Mouse (Mus musculus) limb, embryonic 11.5 days (tissue): ENCODE data around the gene Mesp2. TPM values are rescaled to one million over a fixed set of nuclear protein-coding genes. Genes with fewer than 3 reads are reported as not detected.

Experiments
- ATAC-seq: fragments of 200-750 bp; cut with Nextera tagmentation; 2 replicates; pipeline ENCODE4 v1.8.0; 2017; ENCODE audit warnings: low read depth; ENCODE audit not compliant: insufficient number of reproducible peaks, low FRiP score, low TSS enrichment
- DNase-seq: peaks from one replicate; pipeline ENCODE4 v3.0.0-alpha.2; 2015; ENCODE audit warnings: low spot score
- H3K27ac ChIP-seq: fragments of 300-500 bp; sonication (generic); replicated peaks from 2 replicates; pipeline ENCODE4 v1.5.1; 2014; ENCODE audit warnings: low read depth, mild to moderate bottlenecking, low read length
- H3K27me3 ChIP-seq: fragments of 300-500 bp; sonication (generic); 2 replicates; pipeline ENCODE4 v1.6.1; 2014; ENCODE audit warnings: mild to moderate bottlenecking, low read length, mixed read lengths; ENCODE audit not compliant: control insufficient read depth, insufficient read depth
- H3K36me3 ChIP-seq: fragments of 300-500 bp; sonication (generic); 2 replicates; pipeline ENCODE4 v1.6.1; 2014; ENCODE audit warnings: mild to moderate bottlenecking, low read length, moderate library complexity, mixed read lengths; ENCODE audit not compliant: control insufficient read depth, insufficient read depth
- H3K4me1 ChIP-seq: fragments of 300-500 bp; sonication (generic); 2 replicates; pipeline ENCODE4 v1.6.1; 2014; ENCODE audit warnings: low read length, mixed read lengths; ENCODE audit not compliant: control insufficient read depth, insufficient read depth
- H3K4me2 ChIP-seq: fragments of 300-500 bp; sonication (generic); 2 replicates; pipeline ENCODE4 v1.6.1; 2014; ENCODE audit warnings: low read depth, mild to moderate bottlenecking, moderate library complexity; ENCODE audit not compliant: severe bottlenecking
- H3K4me3 ChIP-seq: fragments of 300-500 bp; sonication (generic); 2 replicates; pipeline ENCODE4 v1.5.1; 2014; ENCODE audit warnings: low read depth, low read length
- H3K9ac ChIP-seq: fragments of 300-500 bp; sonication (generic); 2 replicates; pipeline ENCODE4 v1.6.1; 2014; ENCODE audit warnings: mild to moderate bottlenecking, low read length
- H3K9me3 ChIP-seq: fragments of 300-500 bp; sonication (generic); 2 replicates; pipeline ENCODE4 v1.6.1; 2016; ENCODE audit warnings: low read length; ENCODE audit not compliant: control insufficient read depth
- WGBS: fragments of 180-500 bp; shearing (Covaris S2); extraction: QIAGEN DNeasy Blood & Tissue Kit; methylation state at CpG from one replicate; pipeline ENCODE4 v1.1.7; 2014; 5-methylcytosine and 5-hydroxymethylcytosine counted together
- polyA plus RNA-seq: library from polyadenylated mRNA; unstranded; fragments of >200 nt; fragmentation: Nextera tagmentation; extraction: Ambion mirVana; gene quantifications from 2 replicates; pipeline ENCODE4 v1.2.1, GENCODE M21; 2014

Mesp2 gene
- polyA plus RNA-seq = 0.13 and 0.32 TPM in 2 replicates

DNA sequence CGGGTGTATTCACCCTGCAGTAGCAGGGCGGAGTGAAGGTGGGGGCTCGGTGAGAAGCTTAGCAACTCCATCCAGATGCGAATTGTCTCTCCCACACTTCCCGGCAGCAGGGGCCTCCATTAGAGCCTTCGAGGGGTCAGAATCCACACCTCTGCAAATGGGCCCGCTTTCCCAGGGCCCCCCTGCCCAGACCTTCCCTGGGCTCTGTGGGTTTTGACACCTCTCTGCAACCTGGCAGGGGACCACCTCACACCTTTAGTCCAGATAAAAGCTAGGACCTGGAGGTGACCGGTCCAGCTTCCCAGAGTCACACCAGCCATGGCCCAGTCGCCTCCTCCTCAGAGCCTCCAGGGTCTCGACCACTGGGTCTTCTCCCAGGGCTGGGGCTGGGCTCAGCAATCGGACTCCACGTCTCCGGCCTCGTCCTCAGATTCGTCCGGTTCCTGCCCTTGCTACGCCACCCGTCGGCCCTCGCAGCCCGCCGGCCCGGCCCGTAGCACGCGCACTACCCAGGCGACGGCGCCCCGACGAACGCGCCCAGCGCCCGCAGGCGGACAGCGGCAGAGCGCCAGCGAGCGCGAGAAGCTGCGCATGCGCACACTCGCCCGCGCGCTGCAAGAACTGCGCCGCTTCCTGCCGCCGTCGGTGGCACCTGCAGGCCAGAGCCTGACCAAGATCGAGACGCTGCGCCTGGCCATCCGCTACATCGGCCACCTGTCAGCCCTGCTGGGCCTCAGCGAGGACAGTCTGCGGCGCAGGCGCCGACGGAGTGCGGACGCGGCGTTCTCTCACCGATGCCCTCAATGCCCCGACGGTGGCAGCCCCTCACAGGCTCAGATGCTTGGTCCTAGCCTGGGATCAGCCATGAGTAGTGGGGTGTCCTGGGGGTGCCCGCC is at the start of gene Mesp2:
Gene Mesp2 (plus strand): TSS at position 117 of the 896 bp plus-strand sequence.
- H3K27ac ChIP-seq = no peak within 1 kb of the TSS
- H3K4me1 ChIP-seq = 0 out of 2 replicates have a peak, but pooled peaks cover 4% of the 10 kb centered on the region
- 10% methylated on average over 71 of the region's 71 CpGs for WGBS
- peak within 1 kb of the TSS; percentile 58 for H3K4me2 ChIP-seq
- DNase-seq = peak; percentile 78
- H3K9ac ChIP-seq = peak within 1 kb of the TSS; percentile 52
- H3K36me3 ChIP-seq = no peaks in the 10 kb centered on the region
- H3K4me3 ChIP-seq = peak within 1 kb of the TSS; percentile 21
- no peaks in the 10 kb centered on the region for H3K9me3 ChIP-seq
- ATAC-seq = peak; percentile 57; the same call in 1 of the 2 replicates
- H3K27me3 ChIP-seq = peaks cover 15% of the 10 kb centered on the region

DNA sequence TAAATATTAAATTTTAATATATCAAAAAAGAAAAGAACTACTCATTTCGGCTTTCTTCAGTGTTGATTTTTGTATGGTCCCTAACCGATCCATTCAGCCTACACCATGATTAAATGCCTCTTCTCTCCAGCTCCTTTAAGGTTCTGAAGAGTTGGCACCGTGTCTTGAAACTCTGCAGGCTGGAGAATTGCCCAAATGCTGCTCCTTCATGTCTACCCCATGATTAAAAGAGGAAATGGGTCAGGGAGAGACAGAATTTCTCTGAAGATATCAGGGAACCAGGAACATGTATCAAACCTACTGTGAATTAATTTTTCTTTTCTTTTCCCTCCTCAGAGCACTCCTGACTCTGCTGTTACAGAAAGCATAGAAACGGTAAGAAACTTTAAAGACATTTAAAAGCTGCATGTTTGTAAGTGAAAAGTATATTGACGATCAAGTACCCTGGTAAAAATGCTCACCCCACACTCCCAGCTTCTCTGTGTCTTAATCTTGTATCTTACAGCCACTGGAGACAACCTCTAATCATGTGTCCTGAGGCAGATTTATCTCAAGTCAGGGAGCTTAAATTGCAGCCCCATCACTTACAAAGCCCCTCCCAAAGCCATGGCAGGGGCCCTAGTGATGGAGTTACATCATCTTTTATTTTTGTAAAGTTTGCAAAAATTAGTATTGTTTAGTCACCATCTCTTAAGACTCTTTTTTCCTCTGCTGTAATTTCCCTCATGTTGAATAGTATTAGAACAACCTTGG is 49.2 kb upstream of the Mesp2 start:
- no peak overlapping the region for H3K27ac ChIP-seq
- no peak for ATAC-seq
- H3K36me3 ChIP-seq = no peaks in the 10 kb centered on the region
- no peak overlapping the region for H3K9ac ChIP-seq
- H3K4me1 ChIP-seq = no peaks in the 10 kb centered on the region
- no peaks in the 10 kb centered on the region for H3K9me3 ChIP-seq
- H3K27me3 ChIP-seq = no peaks in the 10 kb centered on the region
- H3K4me2 ChIP-seq = no peak overlapping the region
- H3K4me3 ChIP-seq = no peak overlapping the region
- no peak for DNase-seq
- whole genome bisulfite sequencing = 83% methylated on average over 5 of the region's 5 CpGs

DNA sequence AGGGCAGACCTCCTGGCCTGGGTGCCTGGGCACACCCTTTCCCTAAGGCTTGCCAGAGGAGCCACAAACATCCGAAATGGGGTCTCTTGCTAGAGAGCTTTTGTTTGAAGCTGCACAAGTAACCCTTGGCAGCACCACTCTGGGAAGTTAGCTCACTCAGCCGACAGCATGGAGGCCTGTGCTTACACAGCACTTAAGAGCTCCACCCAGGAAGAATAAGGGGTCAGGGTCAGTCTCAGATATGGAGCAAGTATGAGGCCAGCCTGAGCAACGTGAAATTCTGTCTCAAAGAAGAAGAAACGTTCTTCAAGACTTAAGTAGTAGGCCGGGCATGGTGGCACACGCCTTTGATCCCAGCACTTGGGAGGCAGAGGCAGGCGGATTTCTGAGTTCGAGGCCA is 48.4 kb upstream of the Mesp2 start:
- no peaks in the 10 kb centered on the region for H3K36me3 ChIP-seq
- 71% methylated on average over 8 of the region's 8 CpGs for WGBS
- no peaks in the 10 kb centered on the region for H3K9me3 ChIP-seq
- no peaks in the 10 kb centered on the region for H3K27me3 ChIP-seq
- no peak overlapping the region for H3K4me3 ChIP-seq
- ATAC-seq (no peak), DNase-seq (no peak)
- no peaks in the 10 kb centered on the region for H3K4me1 ChIP-seq
- no peak overlapping the region for H3K4me2 ChIP-seq
- H3K27ac ChIP-seq = no peak overlapping the region
- no peak overlapping the region for H3K9ac ChIP-seq

GRCm38 (mm10) chr7:79765991-79766390 is 44.5 kb upstream of the Mesp2 start:
- DNase-seq = no peak
- Histone ChIP-seq H3K9ac (no peak overlapping the region), H3K27me3 (no peaks in the 10 kb centered on the region), H3K9me3 (no peaks in the 10 kb centered on the region), H3K36me3 (no peaks in the 10 kb centered on the region), H3K4me1 (no peaks in the 10 kb centered on the region), H3K4me3 (no peak overlapping the region), H3K4me2 (no peak overlapping the region), H3K27ac (no peak overlapping the region)
- 40% methylated on average over 1 of the region's 1 CpGs for WGBS
- no peak for ATAC-seq

DNA sequence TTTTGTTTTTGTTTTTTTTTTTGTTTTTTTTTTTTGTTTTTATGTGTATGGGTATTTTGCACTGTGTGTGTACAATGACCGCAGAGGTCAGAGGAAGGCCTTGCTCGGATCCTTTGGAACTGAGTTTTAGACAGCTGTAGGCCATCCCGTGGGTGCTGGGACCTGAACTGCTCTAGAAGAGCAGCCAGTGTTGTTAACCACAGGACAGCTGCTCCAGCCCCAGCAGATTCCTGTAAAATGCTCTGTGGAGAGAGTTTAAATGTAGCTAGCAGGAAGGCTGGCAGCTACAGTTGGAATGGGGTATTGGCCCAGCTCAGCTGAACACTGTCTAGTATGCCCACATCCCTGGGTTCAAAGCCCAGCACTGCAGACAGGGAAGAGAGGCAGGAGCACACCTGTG is 40.9 kb upstream of the Mesp2 start:
- Histone ChIP-seq H3K4me2 (no peak overlapping the region), H3K4me3 (no peak overlapping the region), H3K4me1 (no peaks in the 10 kb centered on the region), H3K9ac (no peak overlapping the region), H3K9me3 (no peaks in the 10 kb centered on the region), H3K36me3 (no peaks in the 10 kb centered on the region), H3K27me3 (no peaks in the 10 kb centered on the region), H3K27ac (no peak overlapping the region)
- no peak for DNase-seq
- no peak for ATAC-seq
- WGBS = 86% methylated on average over 3 of the region's 3 CpGs

GRCm38 (mm10) chr7:79771561-79772512 is 38.7 kb upstream of the Mesp2 start:
- Histone ChIP-seq H3K9me3 (no peaks in the 10 kb centered on the region), H3K9ac (no peak overlapping the region), H3K4me3 (no peak overlapping the region), H3K4me1 (no peaks in the 10 kb centered on the region), H3K27me3 (no peaks in the 10 kb centered on the region), H3K36me3 (no peaks in the 10 kb centered on the region), H3K27ac (no peak overlapping the region), H3K4me2 (no peak overlapping the region)
- ATAC-seq (no peak), DNase-seq (no peak)
- 30% methylated on average over 15 of the region's 15 CpGs for WGBS

- 0 out of 2 replicates have a peak, but pooled peaks cover 6% of the 10 kb centered on the region for H3K4me1 ChIP-seq
- no peaks in the 10 kb centered on the region for H3K9me3 ChIP-seq
- no peak overlapping the region for H3K9ac ChIP-seq
- H3K4me3 ChIP-seq = no peak overlapping the region
- no peaks in the 10 kb centered on the region for H3K36me3 ChIP-seq
- 30% methylated on average over 16 of the region's 16 CpGs for WGBS
- no peaks in the 10 kb centered on the region for H3K27me3 ChIP-seq
- DNase-seq = peak; percentile 87
- no peak overlapping the region for H3K27ac ChIP-seq
- ATAC-seq = 0 out of 2 replicates have a peak, but pooled peaks have one; percentile 26
- peak overlapping the region; percentile 18; the same call in 1 of the 2 replicates for H3K4me2 ChIP-seq
Observed at GRCm38 (mm10) chr7:79780647-79781626, 29.6 kb upstream of the Mesp2 start.
